Mouse (Mus musculus) CD4-positive, CD25-positive, alpha-beta regulatory T cell, adult 9 weeks (primary cell): Measurements from ENCODE around the gene Gm20521. TPM values are rescaled to one million over a fixed set of nuclear protein-coding genes. Genes with fewer than 3 reads are reported as not detected.

Experiments
- polyA plus RNA-seq: library from polyadenylated mRNA; unstranded; fragments of 100-300 nt; shearing (Covaris generic); gene quantifications from one replicate; pipeline ENCODE4 v1.2.1, GENCODE M21; 2017

Gene Gm20521
- 0.38 TPM for polyA plus RNA-seq

DNA sequence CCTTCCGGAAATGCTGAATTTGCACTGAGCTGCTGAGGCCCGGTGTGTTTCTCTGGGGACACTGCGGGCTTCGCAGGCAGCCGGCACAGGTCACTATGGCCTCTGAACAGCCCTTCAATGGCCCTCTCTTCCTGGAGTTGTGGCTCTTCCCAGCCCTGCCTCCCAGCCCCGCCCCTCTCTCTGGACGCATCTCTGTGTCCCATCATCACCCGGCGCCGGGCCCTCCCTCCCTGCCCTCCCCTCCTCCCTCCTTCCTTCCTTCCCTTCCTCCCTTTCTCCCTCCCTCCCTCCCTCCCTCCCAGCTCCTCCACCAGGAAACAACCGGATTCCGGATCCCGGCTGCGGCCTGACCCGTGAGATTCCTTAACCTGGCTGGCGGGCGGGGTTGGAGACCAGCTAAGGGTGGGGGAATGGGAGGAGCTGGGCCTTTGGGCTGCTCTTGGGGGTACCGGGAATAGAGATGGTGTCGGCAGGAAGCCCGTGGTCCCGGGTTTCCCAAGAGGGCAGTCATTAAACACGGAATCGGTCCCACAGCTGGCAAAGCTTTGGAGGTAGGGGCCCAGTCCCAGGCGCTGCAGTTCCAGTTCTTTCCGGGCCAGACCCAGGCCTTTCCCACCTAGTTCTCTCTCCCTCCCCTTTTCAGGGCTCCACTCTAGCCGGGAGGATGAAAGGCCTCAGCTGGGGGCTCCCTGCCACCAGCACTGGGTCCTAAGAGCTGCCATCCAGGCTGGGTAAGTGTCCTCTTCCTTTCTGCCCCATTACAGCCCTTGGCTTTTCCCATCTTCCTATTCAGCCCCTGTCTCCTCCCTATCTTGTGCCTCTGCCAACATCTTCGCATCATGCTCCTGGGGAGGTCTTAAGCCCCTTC lies at the start of gene Gm20521, which contains the start of gene Bcl2l2:
Gene Gm20521, plus strand, starts transcription at position 288 of the 868 bp plus-strand sequence.
Gene Bcl2l2, plus strand, starts transcription at position 224 of the 868 bp plus-strand sequence.

DNA sequence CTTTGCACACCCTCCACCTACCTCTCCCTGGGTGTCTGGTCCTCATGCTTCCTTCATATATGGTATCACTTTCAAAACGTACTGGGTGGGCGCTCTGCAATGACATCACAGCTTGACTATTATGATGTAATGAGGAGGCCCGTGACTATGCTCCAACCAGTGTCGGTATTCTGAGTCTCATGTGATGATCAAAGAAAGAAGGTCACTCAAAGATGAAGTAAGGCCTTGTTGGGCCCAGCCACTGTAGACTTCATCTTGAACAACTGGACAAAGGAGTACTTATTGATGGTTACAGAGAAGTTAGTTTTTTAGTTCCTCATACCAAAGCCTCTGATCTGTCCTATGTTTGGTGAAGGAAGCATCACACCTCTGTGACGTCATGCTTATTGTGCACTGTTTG lies 12.4 kb upstream of the Gm20521 start, which contains the start of gene Homez:
Gene Homez, minus strand, starts transcription at position 101 of the 400 bp plus-strand sequence.

DNA sequence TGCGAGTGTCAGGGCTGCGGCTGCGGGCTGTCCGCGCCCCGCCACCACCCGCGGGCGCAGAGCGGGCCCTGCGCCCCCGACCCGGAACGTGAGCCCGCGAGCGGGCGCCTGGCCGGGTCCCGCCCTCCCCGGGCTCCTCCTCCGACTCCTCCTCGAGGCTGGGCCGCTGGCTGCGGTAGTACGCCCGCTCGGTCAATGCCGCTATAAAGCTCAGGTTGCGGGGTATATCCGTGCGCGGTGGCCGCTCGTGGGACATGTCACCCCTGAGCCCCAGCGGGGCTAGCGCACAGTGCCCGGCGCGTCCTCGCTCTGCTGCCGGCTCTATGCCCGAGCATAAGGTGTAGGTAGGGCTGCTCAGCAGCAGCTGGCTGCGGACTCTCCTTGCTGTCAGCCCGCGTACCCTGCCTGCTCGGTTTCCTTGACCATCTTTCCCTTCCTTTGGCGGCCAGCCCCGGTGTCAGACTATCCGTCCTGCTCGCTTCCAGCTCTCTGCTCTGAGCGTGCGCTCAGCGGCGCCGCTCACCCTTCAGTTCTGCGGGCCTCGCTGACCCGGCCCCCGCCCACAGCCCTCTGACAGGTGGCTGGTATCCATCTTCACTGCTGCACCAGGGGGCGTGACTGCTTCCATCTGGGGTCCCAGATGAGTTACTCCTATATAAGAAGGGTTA lies 6.1 kb upstream of the Gm20521 start, which contains the start of gene Ppp1r3e:
Gene Ppp1r3e, minus strand, starts transcription at position 503 of the 668 bp plus-strand sequence.

DNA sequence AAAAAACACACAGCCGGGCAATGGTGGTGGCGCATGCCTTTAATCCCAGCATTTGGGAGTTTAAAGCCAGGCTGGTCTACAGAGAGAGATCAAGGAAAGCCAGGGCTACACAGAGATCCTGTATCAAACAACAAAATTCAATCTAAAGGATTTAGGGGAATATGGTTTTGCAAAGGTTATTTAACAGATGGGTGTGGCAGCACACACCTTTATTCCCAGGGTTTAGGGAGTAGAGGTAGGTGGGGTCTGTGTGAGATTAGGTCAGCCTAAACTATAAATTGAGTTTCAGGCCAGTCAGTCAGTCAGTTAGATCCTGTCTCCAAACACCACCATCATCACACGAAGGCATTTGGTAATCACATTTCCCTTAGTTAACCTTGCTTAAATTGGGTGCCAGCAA lies 9.0 kb downstream of the Gm20521 start, which contains the start of gene Pabpn1:
Gene Pabpn1, plus strand, starts transcription at position 301 of the 400 bp plus-strand sequence.

DNA sequence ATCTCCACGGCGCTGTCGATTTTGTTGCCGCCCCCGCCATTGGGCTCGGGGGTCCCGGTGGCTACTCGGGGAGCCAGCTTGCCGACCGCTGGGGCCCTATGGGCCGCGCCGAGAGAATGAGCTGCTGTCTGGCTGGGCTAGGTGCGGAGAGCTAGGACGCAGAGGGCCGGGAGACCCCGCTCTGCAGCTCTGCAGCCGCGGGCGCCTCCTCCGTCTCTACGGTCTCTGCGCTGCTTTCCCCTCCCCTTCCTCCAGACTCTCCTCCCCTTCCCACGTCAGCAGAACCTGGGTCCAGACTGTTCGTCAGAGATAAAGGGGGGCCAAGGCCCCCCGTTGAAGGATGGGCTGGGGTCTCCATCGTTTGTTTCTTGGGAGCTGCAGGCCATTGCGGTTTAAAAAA lies 29.6 kb downstream of the Gm20521 start, which contains the start of gene Slc22a17:
Gene Slc22a17, minus strand, starts transcription at position 247 of the 400 bp plus-strand sequence.

DNA sequence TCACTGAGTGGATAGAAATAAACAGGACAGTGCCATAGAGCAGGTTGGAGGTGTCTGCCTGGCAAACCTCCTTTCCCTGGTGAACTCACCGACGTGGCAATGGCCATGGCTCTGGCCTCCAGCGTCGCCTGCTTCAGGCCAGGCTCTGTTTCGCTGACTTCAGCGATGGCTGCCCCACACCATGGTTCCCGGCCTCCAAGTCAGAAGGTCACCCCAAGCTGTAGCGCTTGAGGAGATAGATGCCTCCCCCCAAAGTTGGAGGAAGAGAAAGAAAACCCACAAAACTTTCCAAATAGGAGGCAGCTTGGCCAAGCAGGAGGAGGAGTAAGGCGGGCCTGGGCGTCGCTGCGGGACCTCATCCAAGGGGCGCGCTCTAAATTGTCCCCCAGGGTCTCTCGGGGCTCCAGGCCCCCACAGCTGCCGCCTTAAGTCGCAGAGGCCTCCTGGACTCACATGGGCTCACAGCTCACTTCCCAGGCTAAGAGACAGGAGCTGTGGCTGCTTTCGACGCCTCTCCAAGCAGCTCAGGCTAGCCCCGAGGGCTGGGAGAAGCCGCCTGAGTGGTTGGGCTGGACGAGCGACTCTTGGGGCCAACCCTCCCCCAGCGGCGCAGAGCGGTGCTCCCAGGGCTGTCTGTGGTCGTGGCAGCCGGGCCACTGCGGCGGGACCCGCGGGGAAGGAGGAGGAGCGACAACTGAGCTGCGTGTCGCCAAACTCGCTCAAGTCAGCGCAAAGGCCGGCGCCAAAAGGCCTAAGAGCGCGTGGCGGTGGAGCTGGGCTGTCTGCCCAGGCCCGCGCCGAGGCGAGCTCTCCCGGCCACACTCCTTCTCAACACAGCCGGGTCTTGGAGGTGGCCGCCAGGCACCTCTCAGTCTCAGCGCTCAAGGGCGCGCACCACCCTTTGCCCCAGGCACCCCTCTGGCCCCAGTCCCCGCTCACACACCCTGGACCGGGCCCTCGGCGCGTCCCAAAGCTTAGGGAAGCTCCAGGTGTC lies 42.4 kb downstream of the Gm20521 start, which contains the start of gene Efs:
Gene Efs, minus strand, starts transcription at position 778 of the 994 bp plus-strand sequence.

DNA sequence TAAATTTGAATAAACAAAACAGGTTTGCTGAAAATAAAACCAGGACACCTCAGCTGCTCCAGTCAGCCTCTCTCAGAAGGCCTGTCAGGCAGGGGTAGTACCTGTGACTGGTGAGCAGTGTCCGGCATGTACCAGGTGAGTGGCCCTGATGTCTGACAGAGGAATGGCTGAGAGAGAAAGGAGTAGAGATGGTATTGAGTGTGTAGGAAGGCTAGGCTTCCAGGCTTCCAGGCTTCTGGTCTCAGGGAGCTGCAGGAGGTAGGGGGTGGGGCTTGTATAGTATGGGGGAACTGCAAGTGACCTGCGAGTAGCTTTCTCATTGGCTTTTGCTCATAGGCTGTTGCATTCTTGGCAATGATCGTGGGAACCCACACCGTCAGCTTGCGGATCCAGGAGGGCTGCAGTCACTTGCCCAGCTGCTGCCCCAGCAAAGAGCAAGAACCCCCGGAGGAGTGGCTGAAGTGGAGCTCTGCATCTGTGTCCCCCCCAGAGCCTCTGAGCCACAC lies 49.5 kb downstream of the Gm20521 start, which contains the start of gene Il25:
Gene Il25, plus strand, starts transcription at position 51 of the 506 bp plus-strand sequence.

DNA sequence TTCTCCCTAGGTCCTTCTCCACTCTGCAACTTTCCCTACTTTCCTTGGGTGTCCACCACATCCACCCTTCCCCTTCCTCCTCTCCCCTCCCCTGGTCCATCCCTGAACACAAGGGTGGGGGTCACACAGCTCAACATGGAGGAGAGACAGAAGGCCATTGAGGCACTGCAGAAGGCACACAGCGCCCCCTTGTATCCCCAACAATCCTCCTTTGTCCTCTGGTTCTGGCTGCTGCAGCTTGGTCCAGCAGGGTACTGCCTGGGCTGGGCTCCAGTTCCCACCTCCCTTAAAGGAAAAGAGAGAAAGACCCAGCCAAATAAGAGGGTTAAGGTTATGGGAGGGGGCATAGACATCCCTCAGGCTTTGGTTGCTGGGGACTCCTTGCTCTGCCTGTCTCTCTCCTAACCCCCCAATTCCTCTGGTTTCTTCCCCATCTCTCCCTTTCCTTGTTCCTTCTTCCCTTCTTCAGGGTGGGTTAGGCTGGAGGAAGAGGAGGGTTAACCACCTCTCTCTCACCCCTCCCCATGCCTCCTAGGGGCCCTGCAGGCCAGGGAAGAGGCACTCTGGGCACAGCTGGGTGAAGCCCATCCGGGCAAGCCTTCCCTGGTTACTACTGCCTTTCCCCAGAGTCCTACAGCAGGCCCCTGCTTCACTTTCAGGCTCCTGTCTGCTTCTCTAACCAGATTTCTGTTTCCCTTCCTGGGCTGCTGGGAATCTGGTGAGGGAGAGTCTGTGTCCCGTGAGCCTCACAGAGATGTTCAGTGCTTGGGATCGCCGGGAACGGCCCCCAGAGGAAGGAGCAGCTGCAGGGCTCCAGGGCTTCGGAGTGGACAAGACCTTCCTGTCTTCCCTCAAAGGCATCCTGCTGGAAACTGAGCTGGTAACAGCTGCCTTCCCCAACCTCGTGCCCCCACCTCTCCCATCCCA lies 52.9 kb downstream of the Gm20521 start, which contains the start of gene Cmtm5:
Gene Cmtm5, plus strand, starts transcription at position 358 of the 927 bp plus-strand sequence.

Other genes with a start within 250 kb of the Gm20521 start
- not detected for gene Gm17606, start 242.5 kb upstream of the Gm20521 start, polyA plus RNA-seq
- gene Cdh24, start 242.1 kb upstream of the Gm20521 start, polyA plus RNA-seq = 0.46 TPM
- 93.8 TPM for gene 1700123O20Rik, start 197.2 kb upstream of the Gm20521 start, polyA plus RNA-seq
- gene Acin1, start 196.5 kb upstream of the Gm20521 start, polyA plus RNA-seq = 123 TPM
- gene Gm29776, start 184.6 kb upstream of the Gm20521 start, polyA plus RNA-seq = 0.38 TPM
- gene Cebpe, start 171.3 kb upstream of the Gm20521 start, polyA plus RNA-seq = not detected
- 0.24 TPM for gene Slc7a8, start 101.5 kb upstream of the Gm20521 start, polyA plus RNA-seq
- gene Rnf212b, start 69.3 kb upstream of the Gm20521 start, polyA plus RNA-seq = not detected
- 3.7 TPM for gene Homez, start 12.5 kb upstream of the Gm20521 start, polyA plus RNA-seq
- gene Ppp1r3e, start 5.9 kb upstream of the Gm20521 start, polyA plus RNA-seq = 0.45 TPM
- 0.31 TPM for gene Bcl2l2, start 64 bp upstream of the Gm20521 start, polyA plus RNA-seq
- gene Pabpn1, start 9.1 kb downstream of the Gm20521 start, polyA plus RNA-seq = 29.9 TPM
- gene Slc22a17, start 29.7 kb downstream of the Gm20521 start, polyA plus RNA-seq = 1.1 TPM
- not detected for gene Efs, start 42.7 kb downstream of the Gm20521 start, polyA plus RNA-seq
- gene Il25, start 49.3 kb downstream of the Gm20521 start, polyA plus RNA-seq = not detected
- gene Cmtm5, start 52.8 kb downstream of the Gm20521 start, polyA plus RNA-seq = not detected
- gene Myh6, start 83.5 kb downstream of the Gm20521 start, polyA plus RNA-seq = not detected
- gene Gm17428, start 93.5 kb downstream of the Gm20521 start, polyA plus RNA-seq = not detected
- gene Myh7, start 111.2 kb downstream of the Gm20521 start, polyA plus RNA-seq = not detected
- 152 TPM for gene Ngdn, start 132.0 kb downstream of the Gm20521 start, polyA plus RNA-seq
- gene Zfhx2, start 208.9 kb downstream of the Gm20521 start, polyA plus RNA-seq = 13.0 TPM
- 17.0 TPM for gene Thtpa, start 211.3 kb downstream of the Gm20521 start, polyA plus RNA-seq
- 173 TPM for gene Ap1g2, start 223.2 kb downstream of the Gm20521 start, polyA plus RNA-seq
- gene Jph4, start 233.5 kb downstream of the Gm20521 start, polyA plus RNA-seq = not detected